Mouse (Mus musculus): ENCODE measurements around the gene Cenpl.

DNA sequence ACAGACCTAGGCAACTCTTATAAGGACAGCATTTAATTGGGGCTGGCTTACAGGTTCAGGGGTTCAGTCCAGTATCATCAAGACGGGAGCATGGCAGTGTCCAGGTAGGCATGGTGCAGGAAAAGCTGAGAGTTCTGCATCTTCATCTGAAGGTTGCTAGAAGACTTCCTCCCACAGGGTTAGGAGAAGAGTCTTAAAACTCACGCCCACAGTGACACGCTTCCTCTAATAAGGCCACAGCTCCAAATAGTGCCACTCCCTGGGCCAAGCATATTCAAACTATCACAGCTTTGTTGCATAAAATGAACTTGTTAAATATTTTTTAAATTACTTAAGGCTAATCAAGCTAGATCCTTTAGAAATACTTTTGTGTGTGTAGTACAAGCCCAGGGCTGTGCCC, 6.7 kb downstream of the Cenpl start:
- no peak for TF ChIP-seq REST (IDR thresholded peaks at IDR 0.05; ENCODE audit: insufficient read depth, insufficient read length)
- no peak for TF ChIP-seq POLR2A (IDR thresholded peaks at IDR 0.05; ENCODE audit: insufficient read length, low read depth)
- TF ChIP-seq CEBPB (IDR thresholded peaks at IDR 0.05; ENCODE audit: insufficient read depth, poor library complexity, severe bottlenecking), result no peak
- no peak for TF ChIP-seq TCF12 (IDR thresholded peaks at IDR 0.05; ENCODE audit: insufficient read depth, poor library complexity, severe bottlenecking)
- no peak for TF ChIP-seq SRF (IDR thresholded peaks at IDR 0.05; ENCODE audit: control insufficient read depth, insufficient read length, low read depth)
